22 mouse cellular contexts compared by ENCODE assay signal in the genomic region with DNA sequence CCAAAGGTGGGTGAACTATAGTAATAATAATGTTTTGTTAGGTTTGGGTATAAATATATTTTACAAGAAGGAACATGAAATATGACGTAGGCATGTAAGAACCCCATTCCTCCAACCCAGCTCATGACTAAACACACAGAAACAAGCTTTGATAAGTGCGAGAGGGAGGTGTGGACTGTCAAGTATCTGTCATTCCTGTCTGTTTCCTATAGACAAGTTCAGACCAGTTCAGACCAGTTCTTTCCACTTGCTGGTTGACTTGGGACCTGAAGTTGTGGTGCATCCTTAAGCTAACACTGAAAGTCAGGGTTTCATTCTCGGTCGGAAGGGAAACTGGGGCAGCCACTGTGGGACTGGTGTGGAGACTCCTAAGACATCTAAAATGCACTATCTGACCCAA.
"Had no signal": no experiment of that assay in that cellular context is flagged by ENCODE, and none has a peak within 500 bp of the region (broad histone marks: within the 10 kb centered on the region; RNA-seq: fewer than 3 reads in every experiment).

No protein-coding gene starts in this region.

- H3K36me3 ChIP-seq: kidney, embryonic 15.5 days; limb, embryonic 13.5 days; liver, embryonic 13.5 days; midbrain, embryonic 12.5 days; midbrain, embryonic 15.5 days; neural tube, embryonic 12.5 days; neural tube, embryonic 15.5 days had no signal

- H3K4me2 ChIP-seq: kidney, embryonic 15.5 days; limb, embryonic 13.5 days; liver, embryonic 13.5 days; midbrain, embryonic 12.5 days; midbrain, embryonic 15.5 days; neural tube, embryonic 12.5 days; neural tube, embryonic 15.5 days had no signal

- H3K9me3 ChIP-seq: kidney, embryonic 15.5 days; limb, embryonic 13.5 days; liver, embryonic 13.5 days; midbrain, embryonic 12.5 days; midbrain, embryonic 15.5 days; neural tube, embryonic 12.5 days; neural tube, embryonic 15.5 days had no signal

- H3K27me3 ChIP-seq: kidney, embryonic 15.5 days; limb, embryonic 13.5 days; liver, embryonic 13.5 days; midbrain, embryonic 15.5 days; neural tube, embryonic 12.5 days; neural tube, embryonic 15.5 days had no signal

- DNase-seq: kidney, adult 11 months; kidney, adult 8-10 months; kidney, postnatal 10 days; kidney, postnatal 36 days; layer of hippocampus, postnatal 36 days; left cerebral cortex, postnatal 4 days; liver, embryonic 13.5 days; lung, adult 2 months; lung, postnatal 14 days; lung, postnatal 4 days; right cerebral cortex, adult 18-20 months; right cerebral cortex, postnatal 25 days; spleen, adult 18-20 months; thymus, adult 18-20 months; thymus, postnatal 36 days had no signal

- H3K27ac ChIP-seq: kidney, embryonic 15.5 days; left cerebral cortex, adult 2 months; limb, embryonic 13.5 days; liver, embryonic 13.5 days; midbrain, embryonic 12.5 days; midbrain, embryonic 15.5 days; neural tube, embryonic 12.5 days; neural tube, embryonic 15.5 days had no signal

- H3K9ac ChIP-seq: kidney, embryonic 15.5 days; limb, embryonic 13.5 days; liver, embryonic 13.5 days; midbrain, embryonic 12.5 days; midbrain, embryonic 15.5 days; neural tube, embryonic 12.5 days; neural tube, embryonic 15.5 days had no signal

- H3K4me3 ChIP-seq: kidney, embryonic 15.5 days; left cerebral cortex, adult 2 months; limb, embryonic 13.5 days; liver, embryonic 13.5 days; midbrain, embryonic 12.5 days; midbrain, embryonic 15.5 days; neural tube, embryonic 12.5 days; neural tube, embryonic 15.5 days had no signal

- ATAC-seq: midbrain, embryonic 15.5 days had no signal

- H3K4me1 ChIP-seq: liver, embryonic 13.5 days had no signal
